Mouse (Mus musculus) heart, adult 2 months (tissue): ENCODE data around the gene Lzts2. TPM values are rescaled to one million over a fixed set of nuclear protein-coding genes. Genes with fewer than 3 reads are reported as not detected.
"Not testable (repeated sequence)": the region's sequence is repeated elsewhere in the genome, so short reads cannot be mapped to it uniquely, and the experiment has no call there.

ENCODE experiments used
- DNase-seq, 2 experiments: peaks; one replicate each; pipeline ENCODE4 v3.0.0; 2021
- H3K27ac ChIP-seq: fragments of 200-600 bp; 2 replicates; pipeline ENCODE4 v1.8.1; 2022
- H3K27me3 ChIP-seq: fragments of 200-500 bp; 2 replicates; pipeline ENCODE4 v1.6.1; 2012; ENCODE audit warnings: mild to moderate bottlenecking, low read length, inconsistent platforms, mixed read lengths; ENCODE audit not compliant: control insufficient read depth, insufficient read depth
- H3K36me3 ChIP-seq: fragments of 200-500 bp; 2 replicates; pipeline ENCODE4 v1.6.1; 2012; ENCODE audit warnings: low read length, inconsistent platforms; ENCODE audit not compliant: control insufficient read depth, insufficient read depth
- H3K4me1 ChIP-seq: fragments of 200-500 bp; 2 replicates; pipeline ENCODE4 v1.6.1; 2011; ENCODE audit warnings: low read length; ENCODE audit not compliant: control insufficient read depth, insufficient read depth
- H3K4me3 ChIP-seq: fragments of 200-600 bp; 2 replicates; pipeline ENCODE4 v1.8.1; 2022
- H3K79me2 ChIP-seq: fragments of 200-500 bp; replicated peaks from 2 replicates; pipeline ENCODE4 v1.6.1; 2012; ENCODE audit warnings: mild to moderate bottlenecking, inconsistent platforms, low read length, moderate library complexity, mixed read lengths; ENCODE audit not compliant: control insufficient read depth, insufficient read depth
- H3K9ac ChIP-seq: fragments of 200-500 bp; 2 replicates; pipeline ENCODE4 v1.6.1; 2012; ENCODE audit warnings: low read depth, mild to moderate bottlenecking, control low read depth, inconsistent platforms, low read length, mixed read lengths
- CTCF ChIP-seq: fragments of 200-600 bp; IDR thresholded peaks from 2 replicates; pipeline ENCODE4 v1.8.1; 2022; ENCODE audit warnings: antibody characterized with exemption, mild to moderate bottlenecking, moderate library complexity
- EP300 ChIP-seq: fragments of 200-500 bp; IDR thresholded peaks from 2 replicates; pipeline ENCODE4 v1.6.1; 2011; ENCODE audit warnings: low read depth, low read length, control low read depth; ENCODE audit not compliant: insufficient read depth
- POLR2A ChIP-seq: fragments of 200-500 bp; IDR thresholded peaks from 2 replicates; pipeline ENCODE4 v1.6.1; 2011; ENCODE audit warnings: mild to moderate bottlenecking, low read depth, low read length, control low read depth; ENCODE audit not compliant: insufficient read depth
- whole genome bisulfite sequencing: fragments of 180-500 bp; shearing (Covaris S2); methylation state at CpG from one replicate; pipeline ENCODE4 v1.1.7; 2018; 5-methylcytosine and 5-hydroxymethylcytosine counted together
- intact Hi-C: fragments of 180-260 bp; cut with DNase I; formaldehyde crosslinking; loops from one replicate; pipeline ENCODE4 v1.15.1; 2025
- polyA plus RNA-seq: library from polyadenylated mRNA; depleted of rRNA; stranded (reverse); fragments of >200 nt; gene quantifications from 2 replicates; pipeline ENCODE4 v1.2.3, GENCODE M21; 2012
- total RNA-seq, 2 experiments: library from RNA; stranded (reverse); gene quantifications; 2 replicates each; pipeline ENCODE4 v1.2.3; 2021

Gene Lzts2
- total and polyA plus RNA-seq, 3 experiments = 59.1 to 68.1 (median 61.6) TPM

DNA sequence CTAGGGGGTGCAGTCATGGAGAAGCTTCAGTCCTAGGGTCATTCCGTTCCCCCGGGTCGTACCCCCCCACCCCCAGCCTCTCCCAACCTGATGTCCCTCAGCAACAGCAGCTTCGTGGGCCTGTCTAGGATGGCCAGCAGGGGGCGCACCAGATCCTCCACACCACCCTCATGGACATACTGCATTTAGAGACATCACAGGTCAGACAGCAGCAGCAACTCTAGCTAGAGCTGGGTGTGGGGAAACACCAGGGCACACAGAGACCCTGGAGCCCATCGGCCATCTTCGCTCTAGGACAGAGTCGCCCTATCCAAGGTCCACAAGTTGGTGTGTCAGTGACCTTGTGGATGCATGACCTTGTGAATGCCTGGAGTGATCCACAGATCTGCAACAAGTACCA lies 15.9 kb downstream of the Lzts2 start:
- Histone ChIP-seq H3K27me3 (no peaks in the 10 kb centered on the region), H3K27ac (no peak overlapping the region), H3K9ac (no peak overlapping the region), H3K79me2 (no peaks in the 10 kb centered on the region), H3K4me1 (peaks cover 22% of the 10 kb centered on the region), H3K36me3 (peaks cover 8% of the 10 kb centered on the region; the same call in 1 of the 2 replicates), H3K4me3 (no peak overlapping the region)
- intact Hi-C loops = loop anchor here (10.0 kb wide), 1 partner anchor 445 kb away; no protein-coding TSS in a partner anchor
- 26% methylated on average over 8 of the region's 8 CpGs for WGBS
- peak; percentile 68 to 75 for DNase-seq
- TF ChIP-seq CTCF (peak; percentile 77), EP300 (peak; percentile 55; the same call in 1 of the 2 replicates), POLR2A (no peak)

DNA sequence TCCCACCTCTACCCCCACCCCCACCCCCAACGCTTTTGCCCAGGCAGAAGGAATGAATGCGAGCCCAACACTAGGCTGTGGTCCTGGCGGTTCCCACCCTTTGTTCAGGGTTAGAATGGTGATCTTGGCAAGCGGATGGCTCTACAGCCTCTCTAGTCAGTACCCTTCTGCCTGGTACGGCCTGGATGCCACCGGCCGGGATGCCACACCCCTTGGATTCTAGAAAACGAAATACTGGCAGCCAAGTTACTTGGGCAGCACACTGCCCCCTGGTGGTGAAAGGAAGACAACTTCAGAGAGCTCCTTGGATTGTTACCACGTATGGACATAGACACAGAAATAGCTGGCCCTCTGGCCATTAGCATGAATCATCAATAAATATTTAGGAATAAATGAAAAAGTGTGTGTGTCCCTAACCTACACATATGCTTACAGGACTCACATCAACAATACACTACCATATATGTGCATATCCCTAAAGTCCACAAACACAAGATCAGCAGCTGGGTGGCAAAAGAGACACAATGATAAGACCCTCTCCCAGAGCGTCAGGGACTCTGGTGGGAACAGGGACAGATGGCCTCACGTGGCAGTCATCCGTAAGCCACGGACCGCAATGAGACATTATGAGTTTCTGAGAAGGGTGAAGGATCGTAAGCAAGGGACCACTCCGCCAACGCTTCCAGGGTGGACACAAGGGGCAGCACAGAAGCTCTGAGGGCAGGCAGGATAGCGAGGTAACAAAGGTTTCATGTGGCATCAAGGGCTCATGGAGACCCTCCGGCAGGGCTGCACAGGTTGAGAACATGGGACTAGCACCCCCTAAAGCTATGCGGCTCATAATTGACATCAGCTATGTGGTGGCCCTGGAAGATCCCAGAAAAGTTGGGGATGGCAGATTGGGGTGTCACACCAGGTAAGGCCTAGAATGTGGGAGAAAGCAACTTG lies 16.8 kb downstream of the Lzts2 start:
- peaks cover 8% of the 10 kb centered on the region; the same call in 1 of the 2 replicates for H3K36me3 ChIP-seq
- peak overlapping the region; percentile 62 for H3K9ac ChIP-seq
- H3K27me3 ChIP-seq = no peaks in the 10 kb centered on the region
- H3K4me1 ChIP-seq = peaks cover 22% of the 10 kb centered on the region
- H3K27ac ChIP-seq = no peak overlapping the region
- no peak for TF ChIP-seq POLR2A
- 0 out of 2 replicates have a peak, but pooled peaks have one; percentile 22 for TF ChIP-seq EP300
- peak; percentile 88 for TF ChIP-seq CTCF
- 39% methylated on average over 20 of the region's 20 CpGs for WGBS
- no peaks in the 10 kb centered on the region for H3K79me2 ChIP-seq
- DNase-seq = peak; percentile 76 to 78
- intact Hi-C loops = loop anchor here (1.0 to 10.0 kb wide), 2 partner anchors 18 to 446 kb away; no protein-coding TSS in a partner anchor
- peak overlapping the region; percentile 36; the same call in 1 of the 2 replicates for H3K4me3 ChIP-seq

DNA sequence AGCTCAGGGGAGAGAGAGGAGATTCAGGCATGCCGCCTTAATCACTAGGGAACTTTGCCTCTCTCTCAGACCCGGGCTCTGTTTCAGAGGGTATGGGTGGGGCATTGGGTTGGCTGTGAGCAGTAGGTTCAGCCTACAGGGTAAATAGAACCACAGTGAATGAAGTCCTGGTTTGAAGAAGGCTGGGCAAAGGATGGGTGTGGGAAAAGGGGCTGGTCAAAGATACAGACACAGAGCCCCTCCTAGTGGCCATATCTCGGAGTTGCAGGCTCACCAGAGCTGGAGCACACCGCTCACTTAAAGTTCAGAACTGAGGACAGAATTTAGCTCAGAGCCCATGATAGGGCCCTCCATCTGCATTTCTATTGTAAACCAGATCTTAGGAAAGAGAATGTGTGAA lies 17.6 kb downstream of the Lzts2 start:
- Histone ChIP-seq H3K36me3 (peaks cover 5% of the 10 kb centered on the region; the same call in 1 of the 2 replicates), H3K27ac (no peak overlapping the region), H3K4me1 (peaks cover 22% of the 10 kb centered on the region), H3K9ac (no peak overlapping the region), H3K4me3 (no peak overlapping the region), H3K79me2 (no peaks in the 10 kb centered on the region), H3K27me3 (no peaks in the 10 kb centered on the region)
- peak; percentile 76 to 81 for DNase-seq
- intact Hi-C loops = loop anchor here (1.0 to 10.0 kb wide), 2 partner anchors 18 to 447 kb away; no protein-coding TSS in a partner anchor
- WGBS = 14% methylated on average over 4 of the region's 4 CpGs
- TF ChIP-seq EP300 (peak; percentile 88; the same call in 1 of the 2 replicates), POLR2A (no peak), CTCF (peak; percentile 96)

DNA sequence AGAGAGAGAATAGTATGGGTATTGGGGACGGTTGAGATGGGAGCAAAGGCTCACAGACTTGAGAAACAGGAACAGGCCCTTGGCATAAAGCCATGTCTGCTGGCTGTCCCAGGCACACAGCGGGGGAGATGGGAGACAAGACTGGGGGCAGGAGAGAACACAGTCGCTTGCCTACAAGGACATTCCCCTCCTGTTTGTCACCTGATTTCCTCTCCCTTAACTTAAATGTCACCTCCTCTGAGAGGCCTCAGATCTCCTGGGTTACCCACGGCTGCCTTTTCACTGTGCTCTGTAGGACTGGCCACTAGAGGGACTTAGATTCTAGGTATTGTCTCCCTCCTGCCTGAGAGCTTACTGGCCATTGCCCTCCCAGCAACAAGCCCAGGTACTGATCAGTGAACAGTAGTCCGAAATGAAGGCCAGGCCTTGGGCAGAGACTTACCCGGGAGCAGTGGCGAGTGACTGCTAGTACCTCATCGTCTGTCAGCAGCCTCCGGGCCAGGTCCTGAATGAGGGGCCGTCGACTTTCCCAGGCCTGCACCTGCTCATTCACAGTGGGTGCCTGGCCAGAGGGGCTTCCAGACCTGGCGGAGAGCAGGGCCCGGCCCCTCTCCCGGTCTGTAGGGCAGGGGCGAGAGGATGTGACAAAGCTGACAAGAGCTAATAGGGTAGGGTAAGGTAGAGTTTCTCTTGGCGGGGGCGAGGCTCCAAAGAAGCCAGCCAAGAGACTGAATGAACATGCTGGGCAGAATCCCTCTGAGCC lies 18.5 kb downstream of the Lzts2 start:
- peaks cover 17% of the 10 kb centered on the region for H3K4me1 ChIP-seq
- H3K4me3 ChIP-seq = no peak overlapping the region
- intact Hi-C loops = loop anchor here (10.0 kb wide), 1 partner anchor 448 kb away; no protein-coding TSS in a partner anchor
- no peak overlapping the region for H3K27ac ChIP-seq
- 0 out of 2 replicates have a peak, but pooled peaks cover under 1% of the 10 kb centered on the region for H3K36me3 ChIP-seq
- DNase-seq = no peak
- 51% methylated on average over 17 of the region's 17 CpGs for WGBS
- TF ChIP-seq POLR2A = no peak
- TF ChIP-seq EP300 = no peak
- peak; percentile 47 for TF ChIP-seq CTCF
- no peak overlapping the region for H3K9ac ChIP-seq
- H3K79me2 ChIP-seq = no peaks in the 10 kb centered on the region
- H3K27me3 ChIP-seq = no peaks in the 10 kb centered on the region

DNA sequence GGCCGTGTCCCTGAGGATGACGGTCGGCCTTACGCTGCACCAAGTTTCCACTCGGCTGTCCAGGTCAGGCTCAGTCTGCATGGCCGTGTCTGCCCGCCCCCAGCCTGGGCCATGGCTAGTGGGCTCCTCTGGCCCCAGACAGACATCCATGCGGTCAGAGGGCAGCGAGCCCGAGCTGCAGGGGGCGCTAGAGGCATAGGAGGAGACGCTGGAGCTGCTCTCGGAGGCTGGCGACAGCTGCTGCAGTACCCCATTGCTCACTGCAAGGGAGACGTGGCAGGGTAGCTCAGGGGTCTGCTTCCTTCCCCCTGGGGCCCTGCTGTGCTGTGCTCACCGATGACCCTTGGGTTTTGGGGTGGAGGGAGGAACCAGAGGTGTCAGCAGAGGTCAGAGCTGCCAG lies 22.7 kb downstream of the Lzts2 start:
- H3K27ac ChIP-seq = no peak overlapping the region
- 38% methylated on average over 16 of the region's 16 CpGs for WGBS
- H3K9ac ChIP-seq = no peak overlapping the region
- peak; percentile 73 for TF ChIP-seq CTCF
- no peak for TF ChIP-seq EP300
- TF ChIP-seq POLR2A = no peak
- peak in 1 of 2 experiments; percentile 68 for DNase-seq
- no peaks in the 10 kb centered on the region for H3K4me1 ChIP-seq
- no peaks in the 10 kb centered on the region for H3K36me3 ChIP-seq
- H3K79me2 ChIP-seq = no peaks in the 10 kb centered on the region
- intact Hi-C loops = loop anchor here (10.0 kb wide), 1 partner anchor 452 kb away; no protein-coding TSS in a partner anchor
- H3K27me3 ChIP-seq = peaks cover 2% of the 10 kb centered on the region; the same call in 1 of the 2 replicates
- no peak overlapping the region for H3K4me3 ChIP-seq

DNA sequence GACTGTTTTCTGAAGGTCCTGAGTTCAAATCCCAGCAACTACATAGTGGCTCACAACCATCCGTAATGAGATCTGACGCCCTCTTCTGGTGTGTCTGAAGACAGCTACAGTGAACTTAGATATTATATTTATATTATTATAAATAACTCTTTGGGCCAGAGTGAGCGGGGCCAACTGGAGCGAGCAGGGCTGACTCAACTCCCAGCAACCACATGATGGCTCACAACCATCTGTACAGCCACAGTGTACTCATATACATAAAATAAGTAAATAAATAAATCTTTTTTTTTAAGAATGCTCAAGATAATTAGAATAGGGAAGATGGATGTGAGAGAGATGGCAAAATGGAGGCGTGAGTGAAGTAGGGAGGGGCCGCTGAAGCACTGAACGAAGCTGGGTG lies 24.0 kb downstream of the Lzts2 start:
- not testable (repeated sequence) for DNase-seq, H3K4me3 ChIP-seq, H3K9ac ChIP-seq, H3K27ac ChIP-seq, H3K36me3 ChIP-seq, H3K79me2 ChIP-seq, H3K27me3 ChIP-seq, H3K4me1 ChIP-seq
- 86% methylated on average over 7 of the region's 7 CpGs for WGBS
- intact Hi-C loops = loop anchor here (10.0 kb wide), 1 partner anchor 453 kb away; no protein-coding TSS in a partner anchor
